ENCODE assay signal across 17 mouse cellular contexts in genomic region chr16:78481571-78481970, GRCm38 (mm10).
"Had no signal": no experiment of that assay in that cellular context is flagged by ENCODE, and none has a peak within 500 bp of the region (broad histone marks: within the 10 kb centered on the region; RNA-seq: fewer than 3 reads in every experiment).

No protein-coding gene starts in this region.

- H3K36me3 ChIP-seq: midbrain, embryonic 10.5 days; midbrain, embryonic 13.5 days; neural tube, embryonic 13.5 days; neural tube, embryonic 15.5 days had no signal

- H3K4me1 ChIP-seq: midbrain, embryonic 10.5 days; midbrain, embryonic 13.5 days; neural tube, embryonic 13.5 days; neural tube, embryonic 15.5 days had no signal

- H3K27me3 ChIP-seq: midbrain, embryonic 13.5 days; neural tube, embryonic 13.5 days; neural tube, embryonic 15.5 days had no signal

- DNase-seq: lung, adult 18-20 months; lung, postnatal 10 days; lung, postnatal 4 days; retina, postnatal 1 day; right cerebral cortex, adult 18-20 months; right cerebral cortex, postnatal 25 days; right cerebral cortex, postnatal 4 days; spleen, adult 18-20 months; thymus, adult 18-20 months; thymus, postnatal 14 days; thymus, postnatal 36 days had no signal

- H3K9ac ChIP-seq: lung, embryonic 14.5 days; midbrain, embryonic 13.5 days; neural tube, embryonic 13.5 days; neural tube, embryonic 15.5 days had no signal

- H3K27ac ChIP-seq: midbrain, embryonic 10.5 days; midbrain, embryonic 13.5 days; neural tube, embryonic 13.5 days; neural tube, embryonic 15.5 days had no signal

- H3K4me3 ChIP-seq: midbrain, embryonic 10.5 days; midbrain, embryonic 13.5 days; myocyte; neural tube, embryonic 13.5 days; neural tube, embryonic 15.5 days had no signal
